Mouse (Mus musculus): ENCODE measurements around the gene Kcnh1. TPM values are rescaled to one million over a fixed set of nuclear protein-coding genes. Genes with fewer than 3 reads are reported as not detected.

Kcnh1 gene
- polyA plus RNA-seq, 1 experiment from 2014 or later, result not detected

GRCm38 (mm10) chr1:192269911-192270310, 79.3 kb downstream of the Kcnh1 start:
- ATAC-seq, result no peak
- 74% methylated on average over 9 of the region's 9 CpGs for WGBS (ENCODE audit: insufficient replicate concordance)
- no peak overlapping the region for H3K27ac ChIP-seq

GRCm38 (mm10) chr1:192277801-192278385, 87.3 kb downstream of the Kcnh1 start:
- Histone ChIP-seq H3K4me2 (no peak overlapping the region), H3K9me3 (replicated peaks) (no peaks in the 10 kb centered on the region), H3K27ac (no peak overlapping the region), H3K4me3 (no peak overlapping the region), H3K27me3 (replicated peaks) (no peaks in the 10 kb centered on the region), H3K4me1 (no peaks in the 10 kb centered on the region), H3K9ac (no peak overlapping the region), H3K36me3 (no peaks in the 10 kb centered on the region)
- no peak for ATAC-seq
- 62% methylated on average over 5 of the region's 5 CpGs for WGBS (ENCODE audit: insufficient replicate concordance)

More at GRCm38 (mm10) chr1:192269911-192270310, 79.3 kb downstream of the Kcnh1 start:
- H3K4me2 ChIP-seq, result no peak overlapping the region
- no peaks in the 10 kb centered on the region for H3K9me3 ChIP-seq (replicated peaks)
- H3K4me3 ChIP-seq, result no peak overlapping the region
- no peak overlapping the region for H3K9ac ChIP-seq
- no peaks in the 10 kb centered on the region for H3K4me1 ChIP-seq
- H3K36me3 ChIP-seq, result no peaks in the 10 kb centered on the region
- H3K27me3 ChIP-seq (replicated peaks), result no peaks in the 10 kb centered on the region

- 56% methylated on average over 3 of the region's 3 CpGs for WGBS (ENCODE audit: insufficient replicate concordance)
- Histone ChIP-seq H3K9me3 (replicated peaks) (no peaks in the 10 kb centered on the region), H3K4me3 (no peak overlapping the region), H3K4me1 (no peaks in the 10 kb centered on the region), H3K27me3 (replicated peaks) (no peaks in the 10 kb centered on the region), H3K36me3 (no peaks in the 10 kb centered on the region), H3K4me2 (no peak overlapping the region), H3K27ac (no peak overlapping the region), H3K9ac (no peak overlapping the region)
- ATAC-seq, result no peak
Measured at GRCm38 (mm10) chr1:192284340-192284739, 93.8 kb downstream of the Kcnh1 start.

DNA sequence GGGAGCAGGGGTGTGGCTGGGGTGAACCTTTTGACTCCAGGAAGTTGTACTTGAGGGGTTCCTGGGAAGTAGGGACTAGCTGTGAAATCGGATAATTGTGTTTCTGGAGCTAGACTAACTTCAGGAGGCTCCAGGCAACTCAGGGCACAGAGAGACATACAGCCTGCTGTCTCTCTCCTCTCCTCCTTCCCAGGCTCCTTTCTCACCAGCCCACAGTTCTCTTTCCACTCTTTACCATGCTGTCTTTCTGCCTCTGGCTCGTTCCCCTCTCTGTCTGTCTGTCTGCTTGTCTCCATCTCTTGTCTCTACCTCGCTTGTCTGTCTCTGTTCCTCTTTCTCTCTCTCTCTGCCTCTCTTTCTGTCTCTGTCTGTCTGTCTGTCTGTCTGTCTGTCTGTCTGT, 94.4 kb downstream of the Kcnh1 start:
- Histone ChIP-seq H3K27me3 (replicated peaks) (no peaks in the 10 kb centered on the region), H3K27ac (no peak overlapping the region), H3K4me2 (no peak overlapping the region), H3K4me1 (no peaks in the 10 kb centered on the region), H3K9ac (no peak overlapping the region), H3K36me3 (no peaks in the 10 kb centered on the region), H3K4me3 (no peak overlapping the region), H3K9me3 (replicated peaks) (no peaks in the 10 kb centered on the region)
- no peak for ATAC-seq
- WGBS (ENCODE audit: insufficient replicate concordance), result 37% methylated on average over 3 of the region's 3 CpGs

- H3K4me2 ChIP-seq, result no peak overlapping the region
- H3K27ac ChIP-seq, result no peak overlapping the region
- H3K4me1 ChIP-seq, result no peaks in the 10 kb centered on the region
- no peaks in the 10 kb centered on the region for H3K36me3 ChIP-seq
- H3K27me3 ChIP-seq (replicated peaks), result no peaks in the 10 kb centered on the region
- H3K9ac ChIP-seq, result no peak overlapping the region
- WGBS (ENCODE audit: insufficient replicate concordance), result 70% methylated on average over 8 of the region's 8 CpGs
- no peak for ATAC-seq
- H3K9me3 ChIP-seq (replicated peaks), result no peaks in the 10 kb centered on the region
- no peak overlapping the region for H3K4me3 ChIP-seq
Measured at GRCm38 (mm10) chr1:192288456-192288855, 97.9 kb downstream of the Kcnh1 start.

DNA sequence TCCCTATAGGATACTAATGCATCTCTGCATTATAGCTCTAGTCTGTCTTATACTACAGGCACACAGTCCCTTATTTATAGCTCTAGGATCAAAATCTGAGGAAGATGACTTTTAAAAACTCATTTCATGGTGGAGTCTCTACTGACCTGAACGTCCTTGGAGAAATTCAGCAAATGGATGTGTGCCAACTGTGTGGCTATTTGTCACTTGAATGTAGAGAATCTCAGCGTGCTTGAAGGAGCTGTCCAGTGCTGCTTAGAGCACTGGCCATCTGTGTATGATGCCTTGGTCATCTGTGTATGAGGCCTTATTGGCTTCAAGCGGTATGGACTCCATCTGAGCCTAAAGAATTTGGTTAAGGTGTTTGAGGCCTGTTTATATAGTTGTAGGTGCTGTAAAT, 100.7 kb downstream of the Kcnh1 start:
- no peak for ATAC-seq
- Histone ChIP-seq H3K4me1 (no peaks in the 10 kb centered on the region), H3K4me2 (no peak overlapping the region), H3K27ac (no peak overlapping the region), H3K9ac (no peak overlapping the region), H3K9me3 (replicated peaks) (no peaks in the 10 kb centered on the region), H3K36me3 (no peaks in the 10 kb centered on the region), H3K4me3 (no peak overlapping the region), H3K27me3 (replicated peaks) (no peaks in the 10 kb centered on the region)
- WGBS (ENCODE audit: insufficient replicate concordance), result 49% methylated on average over 3 of the region's 3 CpGs

GRCm38 (mm10) chr1:192293391-192293790, 102.8 kb downstream of the Kcnh1 start:
- Histone ChIP-seq H3K4me2 (no peak overlapping the region), H3K9ac (no peak overlapping the region), H3K27me3 (replicated peaks) (no peaks in the 10 kb centered on the region), H3K36me3 (no peaks in the 10 kb centered on the region), H3K9me3 (replicated peaks) (no peaks in the 10 kb centered on the region), H3K27ac (no peak overlapping the region), H3K4me1 (no peaks in the 10 kb centered on the region), H3K4me3 (no peak overlapping the region)
- WGBS (ENCODE audit: insufficient replicate concordance), result 52% methylated on average over 4 of the region's 4 CpGs
- no peak for ATAC-seq

GRCm38 (mm10) chr1:192293921-192294320, 103.3 kb downstream of the Kcnh1 start:
- no peaks in the 10 kb centered on the region for H3K4me1 ChIP-seq
- no peak overlapping the region for H3K9ac ChIP-seq
- H3K4me3 ChIP-seq, result no peak overlapping the region
- no peak overlapping the region for H3K4me2 ChIP-seq
- no peaks in the 10 kb centered on the region for H3K27me3 ChIP-seq (replicated peaks)
- 60% methylated on average over 3 of the region's 3 CpGs for WGBS (ENCODE audit: insufficient replicate concordance)
- H3K27ac ChIP-seq, result no peak overlapping the region
- ATAC-seq, result no peak
- H3K9me3 ChIP-seq (replicated peaks), result no peaks in the 10 kb centered on the region
- no peaks in the 10 kb centered on the region for H3K36me3 ChIP-seq

DNA sequence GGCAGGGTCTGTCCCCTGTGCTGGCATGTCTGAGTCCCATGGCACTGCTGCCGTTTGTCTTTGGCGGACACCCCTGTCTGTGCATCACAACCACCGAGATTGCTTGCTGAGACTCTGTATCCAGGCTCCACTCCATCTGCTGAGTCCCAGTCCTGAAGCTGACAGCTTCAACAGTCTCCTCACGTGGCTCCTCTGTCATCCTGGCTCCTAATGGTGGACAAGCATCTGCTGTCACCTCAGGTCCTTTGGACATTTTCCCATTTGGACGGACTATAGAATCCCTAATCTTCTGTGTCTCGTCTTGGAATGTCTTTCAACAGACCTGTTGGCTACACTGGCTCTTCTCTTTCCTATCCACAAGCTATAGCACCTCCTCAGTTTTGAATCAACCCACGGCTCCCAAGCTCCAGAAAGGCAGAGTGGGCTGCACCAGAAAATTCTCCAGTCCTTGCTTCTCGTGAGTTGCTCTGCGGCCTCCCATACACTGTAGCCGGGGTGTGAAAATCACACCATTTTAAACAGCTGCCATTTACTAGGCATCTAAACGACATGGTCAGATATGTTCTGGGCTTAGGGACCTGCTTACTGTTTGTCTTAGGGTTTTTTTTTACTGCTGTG, 104.8 kb downstream of the Kcnh1 start:
- H3K9me3 ChIP-seq (replicated peaks), result no peaks in the 10 kb centered on the region
- 63% methylated on average over 11 of the region's 11 CpGs for WGBS (ENCODE audit: insufficient replicate concordance)

DNA sequence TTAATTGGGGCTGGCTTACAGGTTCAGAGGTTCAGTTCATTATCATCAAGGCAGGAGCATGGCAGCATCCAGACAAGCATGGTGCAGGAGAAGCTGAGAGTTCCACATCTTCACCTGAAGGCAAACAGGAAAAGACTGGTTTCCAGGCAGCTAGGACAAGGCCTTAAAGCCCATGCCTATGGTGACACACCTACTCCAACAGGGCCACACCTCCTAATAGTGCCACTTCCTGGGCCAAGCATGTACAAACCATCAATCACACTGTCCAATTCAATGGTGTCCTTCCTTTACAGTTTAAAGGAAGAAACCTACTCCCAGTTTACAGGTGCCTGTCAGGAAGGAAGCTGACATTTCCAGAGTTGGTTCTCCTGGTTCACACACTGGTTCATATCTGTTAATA, 105.3 kb downstream of the Kcnh1 start:
- H3K4me2 ChIP-seq, result no peak overlapping the region
- H3K27ac ChIP-seq, result no peak overlapping the region
- H3K36me3 ChIP-seq, result no peaks in the 10 kb centered on the region
- H3K4me1 ChIP-seq, result no peaks in the 10 kb centered on the region
- H3K27me3 ChIP-seq (replicated peaks), result no peaks in the 10 kb centered on the region
- no peak overlapping the region for H3K4me3 ChIP-seq
- H3K9me3 ChIP-seq (replicated peaks), result no peaks in the 10 kb centered on the region
- no peak for ATAC-seq
- no peak overlapping the region for H3K9ac ChIP-seq

More for the DNA sequence above, 104.8 kb downstream of the Kcnh1 start:
- no peak overlapping the region for H3K27ac ChIP-seq
- no peak overlapping the region for H3K9ac ChIP-seq
- H3K4me2 ChIP-seq, result no peak overlapping the region
- no peak overlapping the region for H3K4me3 ChIP-seq
- H3K36me3 ChIP-seq, result no peaks in the 10 kb centered on the region
- ATAC-seq, result no peak
- no peaks in the 10 kb centered on the region for H3K27me3 ChIP-seq (replicated peaks)
- H3K4me1 ChIP-seq, result no peaks in the 10 kb centered on the region

DNA sequence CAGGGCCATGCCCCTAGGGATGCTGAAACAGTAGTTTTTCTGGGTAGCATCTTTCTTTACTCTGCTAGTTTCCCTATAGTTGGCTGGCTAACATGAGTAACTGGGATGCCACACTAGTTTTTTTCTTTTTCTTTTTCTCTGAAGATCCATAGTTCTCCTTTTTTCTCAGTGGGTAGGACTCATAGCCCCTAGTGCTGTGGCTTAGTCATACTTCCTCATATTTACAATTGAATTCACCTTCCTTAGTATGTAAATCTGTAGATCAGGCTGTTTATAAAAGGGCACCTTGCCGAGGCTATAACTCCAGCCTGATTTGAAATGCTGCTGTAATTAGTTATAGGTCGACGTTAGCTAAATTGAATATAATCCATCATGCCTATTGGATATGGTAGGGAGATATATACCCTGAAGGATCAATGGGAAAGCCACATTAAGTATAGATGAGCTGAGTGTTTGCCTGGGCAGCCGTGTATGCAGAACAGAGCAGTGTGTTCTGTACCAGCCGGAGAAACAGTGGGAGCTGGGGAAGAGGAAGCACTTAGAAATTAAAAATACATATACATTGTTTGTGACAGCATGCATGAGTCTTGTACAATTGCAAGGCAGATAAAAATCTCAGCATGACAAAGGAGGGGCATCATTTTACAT, 107.0 kb downstream of the Kcnh1 start:
- H3K36me3 ChIP-seq, result no peaks in the 10 kb centered on the region
- no peak overlapping the region for H3K27ac ChIP-seq
- no peaks in the 10 kb centered on the region for H3K9me3 ChIP-seq (replicated peaks)
- no peak for ATAC-seq
- no peak overlapping the region for H3K4me2 ChIP-seq
- no peaks in the 10 kb centered on the region for H3K4me1 ChIP-seq
- 63% methylated on average over 5 of the region's 5 CpGs for WGBS (ENCODE audit: insufficient replicate concordance)
- no peaks in the 10 kb centered on the region for H3K27me3 ChIP-seq (replicated peaks)
- H3K4me3 ChIP-seq, result no peak overlapping the region
- H3K9ac ChIP-seq, result no peak overlapping the region

DNA sequence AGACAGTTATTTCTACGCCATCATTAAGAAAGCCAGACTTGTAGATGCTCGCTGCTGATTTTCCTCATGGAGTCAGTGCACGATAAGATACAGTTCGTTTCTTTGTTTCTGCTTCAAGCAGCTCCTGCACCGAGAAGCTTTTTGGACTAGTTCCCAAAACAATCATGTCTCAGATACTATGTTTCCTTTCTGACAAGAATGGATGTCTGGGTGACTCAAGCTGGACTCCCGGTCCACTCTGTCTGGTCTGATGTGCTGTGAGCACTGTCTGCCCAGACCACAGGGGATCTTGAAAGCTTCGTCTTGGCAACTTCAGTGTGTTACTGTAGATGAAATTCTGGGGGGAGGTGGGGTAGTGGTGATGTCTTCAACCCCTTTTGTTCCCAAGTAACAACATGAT, 109.8 kb downstream of the Kcnh1 start:
- Histone ChIP-seq H3K9me3 (replicated peaks) (no peaks in the 10 kb centered on the region), H3K27me3 (replicated peaks) (no peaks in the 10 kb centered on the region), H3K36me3 (no peaks in the 10 kb centered on the region), H3K27ac (no peak overlapping the region), H3K9ac (no peak overlapping the region), H3K4me3 (no peak overlapping the region), H3K4me2 (no peak overlapping the region), H3K4me1 (no peaks in the 10 kb centered on the region)
- ATAC-seq, result no peak
- 73% methylated on average over 7 of the region's 7 CpGs for WGBS (ENCODE audit: insufficient replicate concordance)
